Mouse (Mus musculus): Measurements from ENCODE around the gene Hhat. TPM values are rescaled to one million over a fixed set of nuclear protein-coding genes. Genes with fewer than 3 reads are reported as not detected.

The Hhat gene
- polyA plus RNA-seq, 1 experiment from 2014 or later, result 1.0 TPM

DNA sequence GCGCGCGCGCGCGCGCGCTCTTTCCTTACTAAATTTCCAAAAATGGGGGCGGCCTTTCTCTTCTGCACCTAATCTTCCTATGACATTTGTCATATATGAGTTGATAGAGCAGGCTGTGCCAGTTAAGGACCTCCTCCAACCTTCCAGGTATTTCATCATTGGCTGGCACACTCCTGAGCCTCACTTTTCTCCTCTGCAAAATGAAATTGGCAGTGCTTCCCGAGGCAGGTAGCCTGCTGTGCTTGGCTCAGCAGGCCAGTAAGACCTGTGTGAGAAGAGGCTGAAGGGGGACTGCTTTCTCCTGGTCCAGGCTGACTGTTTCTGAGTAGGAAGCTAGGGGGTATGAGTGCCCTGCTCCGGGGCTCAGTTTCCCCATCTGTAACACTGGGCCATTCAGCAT, 283.5 kb downstream of the Hhat start:
- 86% methylated on average over 11 of the region's 11 CpGs for WGBS (ENCODE audit: insufficient replicate concordance)
- ATAC-seq (ENCODE audit: low read depth), result no peak
- Histone ChIP-seq H3K4me2 (ENCODE audit: low read depth, low read length) (no peak overlapping the region), H3K27ac (ENCODE audit: low read length) (no peak overlapping the region), H3K36me3 (ENCODE audit: control insufficient read depth, insufficient read depth) (no peaks in the 10 kb centered on the region), H3K4me1 (ENCODE audit: control insufficient read depth, low read depth, low read length) (no peaks in the 10 kb centered on the region), H3K4me3 (ENCODE audit: low read depth, low read length) (no peak overlapping the region), H3K9ac (ENCODE audit: low read depth, low read length) (no peak overlapping the region), H3K9me3 (replicated peaks; ENCODE audit: control insufficient read depth, low read length) (no peaks in the 10 kb centered on the region), H3K27me3 (ENCODE audit: control insufficient read depth, insufficient read depth, low read depth, low read length) (no peaks in the 10 kb centered on the region)

DNA sequence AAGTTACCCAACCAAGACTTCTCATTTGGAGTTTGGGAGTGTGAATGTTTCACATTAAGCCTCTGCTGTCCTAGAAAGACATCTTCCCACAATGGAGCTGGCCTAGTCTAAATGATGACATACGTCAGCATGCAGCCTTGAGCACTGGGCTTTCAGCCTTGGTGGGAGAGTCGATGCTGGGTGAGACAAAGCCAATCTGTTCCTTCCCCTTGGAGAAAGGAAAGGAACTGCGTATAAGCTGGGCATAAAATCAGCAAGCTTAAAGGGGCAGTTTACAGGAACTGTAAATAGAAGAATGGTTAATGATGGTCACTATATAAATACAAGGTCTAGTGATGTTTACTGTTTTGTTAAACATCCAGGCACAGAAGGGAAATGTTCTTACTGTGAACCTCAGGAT, 286.0 kb downstream of the Hhat start:
- H3K4me3 ChIP-seq (ENCODE audit: low read depth, low read length), result no peak overlapping the region
- no peaks in the 10 kb centered on the region for H3K9me3 ChIP-seq (replicated peaks; ENCODE audit: control insufficient read depth, low read length)
- H3K27me3 ChIP-seq (ENCODE audit: control insufficient read depth, insufficient read depth, low read depth, low read length), result no peaks in the 10 kb centered on the region
- H3K9ac ChIP-seq (ENCODE audit: low read depth, low read length), result no peak overlapping the region
- no peak for ATAC-seq (ENCODE audit: low read depth)
- no peaks in the 10 kb centered on the region for H3K4me1 ChIP-seq (ENCODE audit: control insufficient read depth, low read depth, low read length)
- H3K27ac ChIP-seq (ENCODE audit: low read length), result no peak overlapping the region
- H3K36me3 ChIP-seq (ENCODE audit: control insufficient read depth, insufficient read depth), result no peaks in the 10 kb centered on the region
- H3K4me2 ChIP-seq (ENCODE audit: low read depth, low read length), result no peak overlapping the region
- 49% methylated on average over 3 of the region's 3 CpGs for WGBS (ENCODE audit: insufficient replicate concordance)

DNA sequence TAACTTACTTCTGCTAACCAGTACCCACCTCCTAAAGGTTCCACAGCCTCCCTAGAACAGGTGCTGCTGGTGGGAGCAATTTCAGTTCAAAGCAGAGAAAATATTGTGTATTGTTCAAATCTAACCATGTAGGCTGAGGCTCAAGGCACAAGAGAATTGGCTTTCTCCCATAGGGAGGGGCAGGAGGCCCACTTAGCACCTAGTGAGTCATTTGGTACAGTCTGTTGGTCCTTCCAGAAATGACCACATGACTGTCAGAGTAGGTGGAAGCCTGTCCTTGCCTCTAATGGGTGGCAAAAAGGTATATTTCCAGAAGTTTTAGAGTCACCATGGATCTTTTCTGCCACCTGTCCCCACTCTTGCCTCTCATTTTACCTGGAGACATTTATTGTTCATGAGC, 289.6 kb downstream of the Hhat start:
- H3K27me3 ChIP-seq (ENCODE audit: control insufficient read depth, insufficient read depth, low read depth, low read length), result no peaks in the 10 kb centered on the region
- no peak for ATAC-seq (ENCODE audit: low read depth)
- no peak overlapping the region for H3K4me3 ChIP-seq (ENCODE audit: low read depth, low read length)
- no peaks in the 10 kb centered on the region for H3K36me3 ChIP-seq (ENCODE audit: control insufficient read depth, insufficient read depth)
- H3K9me3 ChIP-seq (replicated peaks; ENCODE audit: control insufficient read depth, low read length), result no peaks in the 10 kb centered on the region
- H3K4me1 ChIP-seq (ENCODE audit: control insufficient read depth, low read depth, low read length), result no peaks in the 10 kb centered on the region
- H3K4me2 ChIP-seq (ENCODE audit: low read depth, low read length), result no peak overlapping the region
- H3K9ac ChIP-seq (ENCODE audit: low read depth, low read length), result no peak overlapping the region
- no peak overlapping the region for H3K27ac ChIP-seq (ENCODE audit: low read length)

DNA sequence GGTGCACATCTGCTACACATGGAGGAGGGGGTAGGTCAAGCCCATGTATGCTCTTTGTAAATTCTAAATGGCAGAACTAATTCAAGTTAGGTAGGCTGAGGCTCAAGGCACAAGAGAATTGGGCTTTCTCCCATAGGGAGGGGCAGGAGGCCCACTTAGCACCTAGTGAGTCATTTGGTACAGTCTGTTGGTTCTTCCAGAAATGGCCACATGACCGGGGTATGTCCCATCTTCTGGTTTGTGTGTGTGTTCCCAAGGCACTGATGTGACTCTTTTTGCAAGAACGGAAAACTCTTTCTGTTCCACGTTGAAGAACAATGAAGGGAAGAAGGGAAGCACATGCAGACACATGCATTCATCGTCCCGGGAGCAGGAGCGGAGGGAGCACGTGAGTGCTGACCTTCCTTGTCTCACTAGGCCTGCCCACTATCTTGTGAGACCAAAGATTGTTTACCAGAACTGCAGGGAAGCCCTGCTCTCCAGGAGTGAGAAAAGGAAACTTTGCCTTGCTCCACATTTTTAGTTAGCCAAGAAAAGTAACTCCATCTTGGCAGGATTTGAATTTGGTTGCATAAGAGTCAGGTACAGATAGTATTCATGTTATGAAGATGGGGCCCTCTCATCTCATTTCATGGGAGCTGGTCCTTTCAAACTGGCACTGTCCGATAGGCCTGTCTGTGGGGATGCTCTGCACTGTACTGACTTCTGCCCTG, 290.8 kb downstream of the Hhat start:
- Histone ChIP-seq H3K27me3 (ENCODE audit: control insufficient read depth, insufficient read depth, low read depth, low read length) (no peaks in the 10 kb centered on the region), H3K4me2 (ENCODE audit: low read depth, low read length) (no peak overlapping the region), H3K9ac (ENCODE audit: low read depth, low read length) (no peak overlapping the region), H3K27ac (ENCODE audit: low read length) (no peak overlapping the region), H3K4me1 (ENCODE audit: control insufficient read depth, low read depth, low read length) (no peaks in the 10 kb centered on the region), H3K9me3 (replicated peaks; ENCODE audit: control insufficient read depth, low read length) (no peaks in the 10 kb centered on the region), H3K4me3 (ENCODE audit: low read depth, low read length) (no peak overlapping the region), H3K36me3 (ENCODE audit: control insufficient read depth, insufficient read depth) (no peaks in the 10 kb centered on the region)
- 59% methylated on average over 8 of the region's 8 CpGs for WGBS (ENCODE audit: insufficient replicate concordance)
- no peak for ATAC-seq (ENCODE audit: low read depth)

DNA sequence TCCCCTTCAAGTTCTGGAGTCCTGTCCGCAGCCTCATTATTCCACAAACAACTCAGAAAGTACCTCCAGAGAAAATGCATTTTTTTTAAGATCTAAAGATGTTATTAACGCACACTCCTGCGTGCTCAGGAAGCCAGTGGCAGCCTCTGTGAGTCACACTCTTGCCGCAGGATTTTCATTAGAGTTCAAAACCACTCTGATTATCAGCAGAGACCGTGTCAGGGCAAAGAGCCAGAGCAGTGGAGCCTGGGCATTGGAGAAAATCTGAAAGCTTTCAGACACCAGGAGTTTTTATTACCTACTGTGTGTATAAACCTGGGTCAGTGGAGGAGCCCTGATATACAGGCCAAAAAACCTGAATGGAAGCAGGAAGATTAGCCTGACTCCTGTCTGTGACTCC, 292.8 kb downstream of the Hhat start:
- 55% methylated on average over 5 of the region's 5 CpGs for WGBS (ENCODE audit: insufficient replicate concordance)
- Histone ChIP-seq H3K27ac (ENCODE audit: low read length) (no peak overlapping the region), H3K36me3 (ENCODE audit: control insufficient read depth, insufficient read depth) (no peaks in the 10 kb centered on the region), H3K4me2 (ENCODE audit: low read depth, low read length) (no peak overlapping the region), H3K9me3 (replicated peaks; ENCODE audit: control insufficient read depth, low read length) (no peaks in the 10 kb centered on the region), H3K4me3 (ENCODE audit: low read depth, low read length) (no peak overlapping the region), H3K27me3 (ENCODE audit: control insufficient read depth, insufficient read depth, low read depth, low read length) (no peaks in the 10 kb centered on the region), H3K9ac (ENCODE audit: low read depth, low read length) (no peak overlapping the region), H3K4me1 (ENCODE audit: control insufficient read depth, low read depth, low read length) (no peaks in the 10 kb centered on the region)
- no peak for ATAC-seq (ENCODE audit: low read depth)

DNA sequence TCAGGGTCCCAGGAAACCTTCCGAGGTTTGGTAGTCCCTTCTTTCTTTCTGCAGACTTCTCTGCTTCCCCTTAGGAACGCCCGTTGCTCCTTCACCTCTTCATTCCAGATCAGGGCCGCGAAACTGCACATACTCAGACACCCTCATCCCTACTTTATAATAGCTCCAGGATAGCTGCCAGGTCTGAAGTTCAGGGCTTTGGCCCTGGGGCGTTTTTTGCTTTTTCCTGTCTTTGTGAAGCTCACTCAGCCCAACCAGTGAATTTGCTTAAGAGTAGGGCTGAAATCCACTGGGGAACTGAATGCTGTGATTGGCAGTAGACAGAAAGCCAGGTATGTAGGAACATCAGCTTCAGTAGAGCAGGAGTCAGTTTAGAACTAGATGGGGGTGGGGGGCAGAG, 293.5 kb downstream of the Hhat start:
- H3K27ac ChIP-seq (ENCODE audit: low read length), result no peak overlapping the region
- no peaks in the 10 kb centered on the region for H3K4me1 ChIP-seq (ENCODE audit: control insufficient read depth, low read depth, low read length)

DNA sequence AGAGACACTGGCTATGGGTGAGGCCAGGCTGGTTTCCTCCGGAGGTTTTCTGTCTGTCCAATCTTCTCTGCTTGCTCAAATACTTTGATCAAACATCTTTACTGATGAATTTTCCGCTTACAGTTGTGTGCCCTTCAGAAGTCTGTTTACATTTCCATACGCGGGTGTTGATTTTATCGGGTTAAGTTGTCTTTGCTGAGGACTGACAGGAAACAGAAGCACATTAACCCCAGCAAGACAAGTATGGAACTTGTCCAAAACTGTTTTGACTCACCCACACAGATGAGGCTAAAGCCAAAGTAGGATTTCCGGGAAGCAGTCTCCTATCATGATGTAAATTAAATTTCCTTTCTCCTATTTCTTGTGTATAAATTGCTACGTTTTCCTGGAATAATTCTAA, 294.3 kb downstream of the Hhat start:
- 33% methylated on average over 7 of the region's 7 CpGs for WGBS (ENCODE audit: insufficient replicate concordance)
- no peaks in the 10 kb centered on the region for H3K4me1 ChIP-seq (ENCODE audit: control insufficient read depth, low read depth, low read length)
- no peak overlapping the region for H3K4me2 ChIP-seq (ENCODE audit: low read depth, low read length)
- no peak overlapping the region for H3K4me3 ChIP-seq (ENCODE audit: low read depth, low read length)
- H3K27ac ChIP-seq (ENCODE audit: low read length), result no peak overlapping the region
- H3K9ac ChIP-seq (ENCODE audit: low read depth, low read length), result no peak overlapping the region
- no peaks in the 10 kb centered on the region for H3K36me3 ChIP-seq (ENCODE audit: control insufficient read depth, insufficient read depth)
- ATAC-seq (ENCODE audit: low read depth), result no peak
- no peaks in the 10 kb centered on the region for H3K9me3 ChIP-seq (replicated peaks; ENCODE audit: control insufficient read depth, low read length)
- no peaks in the 10 kb centered on the region for H3K27me3 ChIP-seq (ENCODE audit: control insufficient read depth, insufficient read depth, low read depth, low read length)

More for the DNA sequence above, 293.5 kb downstream of the Hhat start:
- Histone ChIP-seq H3K36me3 (ENCODE audit: control insufficient read depth, insufficient read depth) (no peaks in the 10 kb centered on the region), H3K4me3 (ENCODE audit: low read depth, low read length) (no peak overlapping the region), H3K9me3 (replicated peaks; ENCODE audit: control insufficient read depth, low read length) (no peaks in the 10 kb centered on the region), H3K4me2 (ENCODE audit: low read depth, low read length) (no peak overlapping the region), H3K27me3 (ENCODE audit: control insufficient read depth, insufficient read depth, low read depth, low read length) (no peaks in the 10 kb centered on the region), H3K9ac (ENCODE audit: low read depth, low read length) (no peak overlapping the region)
- no peak for ATAC-seq (ENCODE audit: low read depth)
- WGBS (ENCODE audit: insufficient replicate concordance), result 60% methylated on average over 6 of the region's 6 CpGs

DNA sequence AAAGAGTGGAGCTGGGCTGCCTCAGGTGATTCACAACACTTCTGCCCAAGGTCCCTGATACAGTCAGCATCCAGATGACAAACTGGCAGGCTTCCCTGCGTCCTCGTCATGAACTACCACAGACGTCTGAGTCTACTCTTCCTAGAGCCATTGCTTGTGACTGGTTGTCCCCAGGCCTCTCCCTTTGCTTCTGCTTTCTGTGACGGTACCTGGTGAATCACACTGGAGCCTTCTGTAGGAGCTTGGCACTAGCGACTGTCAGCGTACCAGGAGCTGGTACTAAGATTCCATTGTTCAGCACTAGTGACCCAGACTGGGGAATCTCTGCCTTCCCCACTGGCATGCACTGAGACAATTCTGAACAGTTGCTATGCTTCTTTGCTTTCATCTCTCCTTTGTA, 297.9 kb downstream of the Hhat start:
- WGBS (ENCODE audit: insufficient replicate concordance), result 74% methylated on average over 6 of the region's 6 CpGs
- no peak overlapping the region for H3K4me2 ChIP-seq (ENCODE audit: low read depth, low read length)
- no peak overlapping the region for H3K9ac ChIP-seq (ENCODE audit: low read depth, low read length)
- H3K4me3 ChIP-seq (ENCODE audit: low read depth, low read length), result no peak overlapping the region
- H3K9me3 ChIP-seq (replicated peaks; ENCODE audit: control insufficient read depth, low read length), result no peaks in the 10 kb centered on the region
- no peak for ATAC-seq (ENCODE audit: low read depth)
- no peaks in the 10 kb centered on the region for H3K4me1 ChIP-seq (ENCODE audit: control insufficient read depth, low read depth, low read length)
- no peaks in the 10 kb centered on the region for H3K36me3 ChIP-seq (ENCODE audit: control insufficient read depth, insufficient read depth)
- no peak overlapping the region for H3K27ac ChIP-seq (ENCODE audit: low read length)
- no peaks in the 10 kb centered on the region for H3K27me3 ChIP-seq (ENCODE audit: control insufficient read depth, insufficient read depth, low read depth, low read length)

DNA sequence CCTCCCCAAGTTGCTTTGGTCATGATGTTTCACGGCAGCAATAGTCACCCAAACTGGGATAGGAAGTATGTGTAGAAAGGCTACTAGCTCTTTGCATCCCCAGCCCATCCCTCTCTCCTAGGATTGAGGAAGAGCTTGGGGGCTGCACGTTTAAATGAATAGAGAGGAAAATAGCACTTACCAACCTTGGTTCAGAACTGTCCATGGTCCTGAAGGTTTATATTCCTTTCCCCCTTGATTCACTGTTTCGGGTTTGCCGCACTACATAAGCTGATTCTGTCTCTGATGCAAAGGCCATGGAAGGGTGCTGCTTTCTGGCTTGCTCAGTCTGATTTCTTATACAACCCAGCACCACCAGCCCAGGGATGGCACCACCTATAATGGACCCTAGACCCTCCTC, 298.7 kb downstream of the Hhat start:
- Histone ChIP-seq H3K4me1 (ENCODE audit: control insufficient read depth, low read depth, low read length) (no peaks in the 10 kb centered on the region), H3K27me3 (ENCODE audit: control insufficient read depth, insufficient read depth, low read depth, low read length) (no peaks in the 10 kb centered on the region), H3K4me3 (ENCODE audit: low read depth, low read length) (no peak overlapping the region), H3K9ac (ENCODE audit: low read depth, low read length) (no peak overlapping the region), H3K9me3 (replicated peaks; ENCODE audit: control insufficient read depth, low read length) (no peaks in the 10 kb centered on the region), H3K36me3 (ENCODE audit: control insufficient read depth, insufficient read depth) (no peaks in the 10 kb centered on the region), H3K27ac (ENCODE audit: low read length) (no peak overlapping the region), H3K4me2 (ENCODE audit: low read depth, low read length) (no peak overlapping the region)
- WGBS (ENCODE audit: insufficient replicate concordance), result 55% methylated on average over 4 of the region's 4 CpGs
- ATAC-seq (ENCODE audit: low read depth), result no peak

All from liver, embryonic 16.5 days (tissue).